Mouse (Mus musculus) CD4-positive helper T cell, adult 2 months (primary cell): ENCODE measurements around the gene Vav3.
A peak's percentile ranks its signal among the peaks of the same experiment; 100 is the strongest.

Experiments
- DNase-seq: peaks from one replicate; pipeline ENCODE4 v3.0.0-alpha.2; 2012; ENCODE audit warnings: low read depth, missing footprints, low spot score

The Vav3 gene

GRCm38 (mm10) chr3:109340274-109341070 lies at the start of gene Vav3:
TSS of gene Vav3 (plus strand) at chr3:109340653.
- peak; percentile 70 for DNase-seq

DNA sequence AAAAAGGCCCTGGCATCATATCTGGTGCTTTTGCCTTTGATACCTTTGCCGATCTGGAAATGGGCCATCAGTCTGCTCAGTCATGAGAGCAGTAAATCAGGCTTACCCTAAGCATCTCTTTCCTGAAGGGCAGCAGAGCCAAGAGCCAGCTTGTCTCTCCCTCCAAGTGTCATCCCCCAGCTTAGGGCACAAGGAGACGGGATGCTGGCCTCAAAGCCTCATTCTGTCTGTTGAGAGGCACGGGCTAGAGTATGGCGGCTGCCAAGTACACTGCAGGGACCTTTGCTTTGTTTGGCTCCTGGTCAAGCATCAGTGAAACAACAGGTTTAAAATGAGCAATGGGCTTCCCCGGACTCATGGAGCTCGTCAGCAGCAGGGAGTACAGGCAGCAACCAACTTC lies 41.6 kb upstream of the Vav3 start:
- no peak for DNase-seq

GRCm38 (mm10) chr3:109299303-109300074 lies 41.0 kb upstream of the Vav3 start:
- DNase-seq = no peak

- DNase-seq = no peak
Measured at GRCm38 (mm10) chr3:109302059-109302458, 38.4 kb upstream of the Vav3 start.

DNA sequence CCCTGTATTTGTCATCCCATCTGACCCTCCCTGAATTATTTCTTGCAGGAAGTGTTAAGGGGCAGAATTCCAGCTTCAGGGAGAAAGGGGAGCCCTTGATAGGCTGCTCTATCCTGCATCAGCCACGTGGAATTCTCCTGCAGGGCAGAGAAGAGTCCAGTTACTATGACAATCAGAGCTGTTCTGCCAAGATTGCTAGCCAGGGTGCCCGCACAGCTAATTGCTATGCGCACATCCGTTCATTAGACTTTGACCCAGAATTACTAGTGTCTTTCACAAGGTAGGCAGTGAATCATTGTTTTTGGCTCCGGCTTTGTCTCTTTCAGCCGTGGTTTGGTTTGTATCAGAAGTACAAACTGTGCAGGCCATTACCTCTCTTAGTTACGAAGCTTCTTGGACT lies 33.0 kb upstream of the Vav3 start:
- no peak for DNase-seq

DNA sequence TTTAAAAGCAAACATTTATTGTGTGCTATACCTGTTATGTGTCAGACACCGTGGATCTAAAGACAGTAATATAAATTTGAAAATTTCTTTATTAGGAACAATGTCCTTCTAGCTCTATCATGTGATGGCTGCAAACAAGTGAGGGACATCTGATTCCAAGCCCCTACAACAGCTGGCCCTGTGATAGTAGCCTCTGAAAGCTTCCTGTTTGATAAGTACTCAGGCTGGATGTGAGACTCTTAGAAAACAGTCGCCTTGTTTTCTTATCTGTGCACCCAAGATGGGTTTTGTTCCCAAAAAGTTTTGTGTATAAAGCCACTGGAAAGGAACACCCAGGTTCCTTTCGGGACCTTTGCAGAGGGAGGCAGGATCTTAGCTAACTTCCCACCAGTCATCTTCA lies 32.0 kb upstream of the Vav3 start:
- DNase-seq = no peak

GRCm38 (mm10) chr3:109309317-109310265 lies 30.9 kb upstream of the Vav3 start:
- no peak for DNase-seq

GRCm38 (mm10) chr3:109311172-109311824 lies 29.2 kb upstream of the Vav3 start:
- no peak for DNase-seq

- DNase-seq = no peak
Measured at GRCm38 (mm10) chr3:109311875-109312274, 28.6 kb upstream of the Vav3 start.

GRCm38 (mm10) chr3:109313501-109313900 lies 27.0 kb upstream of the Vav3 start:
- DNase-seq = no peak

- no peak for DNase-seq
Measured at GRCm38 (mm10) chr3:109322225-109322624, 18.2 kb upstream of the Vav3 start.

DNA sequence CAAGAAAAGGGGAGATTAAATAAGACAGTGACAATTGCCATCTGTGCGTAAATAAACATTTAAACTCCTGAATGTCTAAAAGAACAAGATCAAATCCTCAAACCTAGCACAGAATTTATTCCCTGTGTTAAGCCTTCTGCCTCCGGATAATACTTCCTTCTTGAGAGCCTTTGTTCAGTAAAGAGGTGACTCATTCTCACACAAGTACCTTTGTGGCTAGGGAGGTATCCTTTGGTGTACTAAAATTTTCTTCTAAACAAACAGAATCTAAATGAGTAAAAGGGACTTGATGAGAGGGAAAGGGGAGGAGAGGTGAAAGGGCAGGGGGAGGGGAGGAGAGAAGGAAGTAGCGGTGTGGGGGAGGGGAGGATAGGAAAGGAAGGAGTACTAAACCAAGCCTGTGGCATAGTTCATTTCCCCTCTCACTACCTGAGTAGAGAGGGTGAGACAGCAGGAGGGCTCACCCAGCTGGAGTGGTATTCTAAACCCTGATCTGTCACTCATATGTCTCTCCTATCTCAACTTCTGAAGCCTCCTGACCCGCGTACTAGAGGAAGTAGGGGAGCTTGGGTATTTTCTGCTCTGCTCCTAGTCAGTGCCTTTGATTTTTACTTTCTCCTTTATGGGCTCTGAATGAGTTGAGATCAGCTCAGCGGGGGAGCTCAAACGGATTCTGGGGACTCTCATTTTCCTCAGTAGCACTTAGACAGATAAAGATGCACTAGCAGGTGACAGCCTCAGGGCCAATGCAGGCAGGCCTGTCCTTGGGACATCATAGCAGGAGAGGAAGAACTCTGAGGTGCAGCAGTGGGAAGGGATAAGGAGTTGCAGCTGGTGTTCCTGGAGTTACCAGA lies 16.8 kb upstream of the Vav3 start:
- peak; percentile 62 for DNase-seq

DNA sequence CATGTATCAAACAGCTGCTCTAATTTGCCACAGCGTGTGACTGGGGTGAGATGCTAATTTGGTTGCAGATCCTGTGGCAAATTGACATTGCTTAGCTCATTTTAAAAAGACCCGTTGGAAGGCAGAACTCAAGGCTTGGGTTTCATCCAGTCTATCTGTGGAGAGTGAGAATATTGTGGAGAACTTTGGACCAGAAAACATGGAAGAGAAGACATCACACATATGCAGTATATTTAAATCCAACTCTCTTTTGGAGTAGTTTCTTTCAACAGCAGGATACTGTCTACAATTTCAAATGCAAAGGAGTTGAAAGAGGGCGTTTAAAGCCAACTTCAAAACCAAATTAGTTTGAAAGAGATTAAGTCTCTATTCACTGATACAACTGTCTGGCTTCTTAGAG lies 13.3 kb upstream of the Vav3 start:
- DNase-seq = no peak

DNA sequence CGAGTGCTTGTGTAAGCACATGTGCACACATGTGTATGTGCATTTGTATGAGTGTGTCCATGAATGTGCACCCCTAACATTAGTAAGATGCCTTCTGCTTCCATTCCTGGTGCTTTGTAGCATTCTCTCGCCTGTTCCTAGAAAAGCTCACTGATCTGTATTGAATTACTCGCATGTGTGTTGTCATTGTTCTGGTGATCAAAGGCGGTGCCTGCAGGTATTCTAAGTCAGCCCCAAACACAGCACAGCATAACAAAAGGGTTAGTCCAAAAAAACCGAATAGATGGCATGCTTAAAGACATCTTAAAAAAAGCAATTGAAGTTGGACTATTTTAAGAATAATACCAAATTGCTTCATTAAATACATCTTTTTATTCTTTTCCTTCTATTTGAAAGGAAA lies 7.7 kb upstream of the Vav3 start:
- no peak for DNase-seq

GRCm38 (mm10) chr3:109335470-109335869 lies 5.0 kb upstream of the Vav3 start:
- DNase-seq = no peak

DNA sequence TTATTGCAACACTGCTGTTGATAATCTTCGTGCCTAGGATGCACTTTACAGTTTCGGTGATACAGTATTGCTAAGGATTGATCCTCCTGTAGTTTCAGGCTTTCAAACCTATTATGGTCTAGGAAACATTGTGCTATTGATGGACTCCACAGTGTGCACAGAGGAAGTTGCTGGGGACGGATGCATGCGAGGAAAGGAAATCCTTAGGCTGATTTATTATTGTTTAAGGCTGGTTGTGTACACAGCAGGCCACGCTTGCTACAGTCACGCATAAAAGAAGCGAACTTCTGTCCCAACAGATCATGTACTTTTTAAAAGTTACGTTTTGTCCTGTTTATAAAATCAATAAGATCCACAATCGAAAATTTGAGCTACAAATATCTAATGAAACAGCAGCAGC lies 1.2 kb upstream of the Vav3 start:
- no peak for DNase-seq

- DNase-seq = peak; percentile 80
Measured at GRCm38 (mm10) chr3:109339941-109340273, 546 bp upstream of the Vav3 start.

GRCm38 (mm10) chr3:109341071-109341480 lies 623 bp downstream of the Vav3 start:
- no peak for DNase-seq

GRCm38 (mm10) chr3:109341631-109342030 lies 1.2 kb downstream of the Vav3 start:
- DNase-seq = peak; percentile 76

DNA sequence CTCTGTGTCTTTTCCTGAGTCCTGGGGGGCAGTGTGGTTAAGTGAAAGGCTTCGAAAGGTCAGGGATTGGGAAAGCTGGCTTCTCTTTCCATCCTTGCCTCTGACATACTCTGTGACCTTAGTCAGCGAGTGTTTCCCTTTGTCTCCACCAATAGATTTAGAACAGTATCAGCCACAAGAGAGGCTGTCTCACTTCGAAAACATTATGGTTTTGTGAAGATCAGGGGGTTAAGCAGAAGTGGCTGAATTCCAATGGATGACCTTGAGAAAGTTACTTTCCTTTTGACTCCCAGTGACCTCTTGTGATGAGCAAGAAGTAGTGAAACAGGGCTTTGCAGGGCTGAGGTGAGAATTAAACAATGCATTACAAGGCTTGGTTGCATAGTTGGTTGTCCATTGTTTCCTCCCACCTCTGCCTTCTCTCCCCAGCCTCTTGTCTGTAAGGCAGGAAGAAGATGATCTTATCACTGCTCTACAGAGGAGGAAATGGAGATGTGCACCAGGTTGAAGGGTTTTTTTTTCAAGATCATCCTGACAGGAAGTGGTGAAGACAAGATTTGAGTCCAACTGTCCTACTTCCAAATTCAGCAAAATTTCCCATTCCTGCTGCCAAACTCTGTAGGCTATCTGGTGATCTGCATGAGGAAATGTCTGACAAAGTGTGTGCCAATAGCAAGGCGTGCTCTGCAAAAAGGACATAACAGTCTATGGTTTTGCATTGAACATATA lies 11.7 kb downstream of the Vav3 start:
- peak; percentile 44 for DNase-seq
